Mouse (Mus musculus) activated CD4-positive, CD25-positive, alpha-beta regulatory T cell, adult 9 weeks (primary cell): ENCODE measurements around the gene Pvr. TPM values are rescaled to one million over a fixed set of nuclear protein-coding genes. Genes with fewer than 3 reads are reported as not detected.

Experiments used
- polyA plus RNA-seq: library from polyadenylated mRNA; unstranded; fragments of 100-300 nt; shearing (Covaris generic); gene quantifications from one replicate; pipeline ENCODE4 v1.2.1, GENCODE M21; 2017

Gene Pvr
- polyA plus RNA-seq: 43.6 TPM

GRCm38 (mm10) chr7:19920506-19921261, at the start of gene Pvr:
TSS of gene Pvr (minus strand) at chr7:19921160.

GRCm38 (mm10) chr7:19964985-19965579, 44.1 kb upstream of the Pvr start, which contains the start of gene Ceacam20:
TSS of gene Ceacam20 (plus strand) at chr7:19965412.

GRCm38 (mm10) chr7:19950589-19950988, 29.6 kb upstream of the Pvr start, which contains the start of gene Igsf23:
TSS of gene Igsf23 (minus strand) at chr7:19950756.

GRCm38 (mm10) chr7:19887849-19888248, 33.1 kb downstream of the Pvr start, which contains the start of gene Ceacam19:
TSS of gene Ceacam19 (minus strand) at chr7:19887965.

GRCm38 (mm10) chr7:19861199-19861598, 59.8 kb downstream of the Pvr start, which contains the start of gene Ceacam16:
TSS of gene Ceacam16 (minus strand) at chr7:19861299.

Other genes with a start within 250 kb of the Pvr start
- not detected for gene Apoc2, start 243.2 kb downstream of the Pvr start, polyA plus RNA-seq
- not detected for gene Gm44805, start 239.7 kb downstream of the Pvr start, polyA plus RNA-seq
- 0.54 TPM for gene Apoc4, start 239.7 kb downstream of the Pvr start, polyA plus RNA-seq
- gene Apoc1, start 228.5 kb downstream of the Pvr start, polyA plus RNA-seq: 1.8 TPM
- 19.9 TPM for gene Apoe, start 222.0 kb downstream of the Pvr start, polyA plus RNA-seq
- 19.1 TPM for gene Tomm40, start 205.7 kb downstream of the Pvr start, polyA plus RNA-seq
- 1.2 TPM for gene Nectin2, start 170.7 kb downstream of the Pvr start, polyA plus RNA-seq
- 19.5 TPM for gene Bcam, start 150.1 kb downstream of the Pvr start, polyA plus RNA-seq
- gene Cblc, start 124.4 kb downstream of the Pvr start, polyA plus RNA-seq: 0.45 TPM
- 16.8 TPM for gene Bcl3, start 98.4 kb downstream of the Pvr start, polyA plus RNA-seq
- gene Gm19345, start 69.2 kb downstream of the Pvr start, polyA plus RNA-seq: 0.28 TPM
- gene Ceacam16, start 59.9 kb downstream of the Pvr start, polyA plus RNA-seq: 0.29 TPM
- gene Ceacam19, start 33.2 kb downstream of the Pvr start, polyA plus RNA-seq: not detected
- gene Igsf23, start 29.6 kb upstream of the Pvr start, polyA plus RNA-seq: 28.3 TPM
- not detected for gene Ceacam20, start 44.3 kb upstream of the Pvr start, polyA plus RNA-seq
- not detected for gene Nlrp9b, start 70.3 kb upstream of the Pvr start, polyA plus RNA-seq
- gene Vmn1r91, start 178.5 kb upstream of the Pvr start, polyA plus RNA-seq: not detected
- not detected for gene Gm16442, start 201.4 kb upstream of the Pvr start, polyA plus RNA-seq
- not detected for gene Vmn1r93, start 217.9 kb upstream of the Pvr start, polyA plus RNA-seq
- not detected for gene Vmn1r94, start 247.2 kb upstream of the Pvr start, polyA plus RNA-seq